Mouse (Mus musculus): ENCODE data around the gene Cops3.

- TF ChIP-seq POLR2A (IDR thresholded peaks at IDR 0.05; ENCODE audit: low read depth, low read length): no peak
- TF ChIP-seq CTCF (IDR thresholded peaks at IDR 0.05; ENCODE audit: extremely low read depth, insufficient read length, insufficient replicate concordance, low read depth, low read length): no peak
Measured at GRCm38 (mm10) chr11:59811211-59811610, 28.4 kb downstream of the Cops3 start.
